15 mouse cellular contexts compared by ENCODE assay signal in the genomic region with DNA sequence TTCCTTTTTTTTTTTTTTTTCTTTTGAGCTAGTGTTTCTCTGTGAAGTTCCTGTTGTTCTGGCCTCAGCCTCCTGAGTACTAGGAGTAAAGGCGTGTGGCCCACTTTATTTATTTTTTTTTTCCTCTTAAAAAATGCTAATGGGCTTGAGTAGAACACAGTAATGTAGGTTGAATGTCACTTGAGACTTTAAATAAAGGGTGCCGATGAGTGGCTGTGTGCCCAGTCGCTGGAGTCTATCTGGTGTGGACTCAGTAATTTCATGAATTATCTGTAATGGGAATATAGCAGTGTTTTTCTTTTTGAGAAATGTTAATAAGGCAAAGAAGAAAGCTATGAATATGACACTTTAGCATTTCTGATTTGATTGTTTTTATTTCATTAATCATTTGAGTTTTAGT.
"Had no signal": no experiment of that assay in that cellular context is flagged by ENCODE, and none has a peak within 500 bp of the region (broad histone marks: within the 10 kb centered on the region; RNA-seq: fewer than 3 reads in every experiment).

No protein-coding gene starts in this region.

- H3K27ac ChIP-seq: liver, embryonic 15.5 days; macrophage; midbrain, embryonic 13.5 days; midbrain, embryonic 15.5 days; neural tube, embryonic 12.5 days; stomach, embryonic 15.5 days; stomach, postnatal 0 days had no signal

- DNase-seq: liver, postnatal 0 days; lung, embryonic 14.5 days; lung, postnatal 14 days; right cerebral cortex, postnatal 14 days; thymus, adult 2 months; thymus, postnatal 25 days; thymus, postnatal 4 days had no signal

- H3K4me3 ChIP-seq: liver, embryonic 15.5 days; megakaryocyte, embryonic 14.5 days; midbrain, embryonic 13.5 days; midbrain, embryonic 15.5 days; neural tube, embryonic 12.5 days; stomach, embryonic 15.5 days had no signal
